Mouse (Mus musculus) T-helper 17 cell (primary cell): ENCODE data around the gene Blvrb.
"Not testable (repeated sequence)": the region's sequence is repeated elsewhere in the genome, so short reads cannot be mapped to it uniquely, and the experiment has no call there.

Source experiments
- in situ Hi-C, 2 experiments: fragments of 300-600 bp; cut with MboI, MseI; formaldehyde crosslinking; loops; 1 replicate in 1 of 2; 2 replicates in 1 of 2; pipeline ENCODE4 v1.15.1; 2025; ENCODE audit warnings: high pct_unique_total_duplicates in 2 of 2

Blvrb gene

GRCm38 (mm10) chr7:27480506-27480905 is 32.7 kb downstream of the Blvrb start:
- in situ Hi-C loops, result no loop called here

GRCm38 (mm10) chr7:27480927-27481626 is 33.3 kb downstream of the Blvrb start:
- in situ Hi-C loops, result no loop called here

- in situ Hi-C loops, result no loop called here
These were observed 33.8 kb downstream of the Blvrb start for GRCm38 (mm10) chr7:27481627-27481969.

- in situ Hi-C loops, result no loop called here
These were observed 36.1 kb downstream of the Blvrb start for GRCm38 (mm10) chr7:27483860-27484259.

GRCm38 (mm10) chr7:27486102-27486769 is 38.5 kb downstream of the Blvrb start:
- in situ Hi-C loops, result loop anchor here in 1 of 2 experiments (5.0 kb wide), 1 partner anchor 39 kb away; the partner anchor contains the start of genes Blvrb and Sptbn4

- in situ Hi-C loops, result loop anchor here in 1 of 2 experiments (5.0 kb wide), 1 partner anchor 40 kb away; the partner anchor contains the start of genes Blvrb and Sptbn4
These were observed 39.3 kb downstream of the Blvrb start, which contains the start of gene Sertad1 for GRCm38 (mm10) chr7:27486770-27487697. TSS of gene Sertad1 (plus strand) at chr7:27486910.

- in situ Hi-C loops, result loop anchor here in 1 of 2 experiments (5.0 kb wide), 1 partner anchor 41 kb away; the partner anchor contains the start of genes Blvrb and Sptbn4
These were observed 40.0 kb downstream of the Blvrb start for GRCm38 (mm10) chr7:27487740-27488268.

GRCm38 (mm10) chr7:27489270-27489869 is 41.6 kb downstream of the Blvrb start:
- in situ Hi-C loops, result loop anchor here in 1 of 2 experiments (5.0 kb wide), 1 partner anchor 42 kb away; the partner anchor contains the start of genes Blvrb and Sptbn4

- in situ Hi-C loops, result no loop called here
These were observed 42.4 kb downstream of the Blvrb start for GRCm38 (mm10) chr7:27490227-27490542.

GRCm38 (mm10) chr7:27490543-27491329 is 43.0 kb downstream of the Blvrb start:
- in situ Hi-C loops, result no loop called here

GRCm38 (mm10) chr7:27491856-27492255 is 44.1 kb downstream of the Blvrb start:
- in situ Hi-C loops, result no loop called here

GRCm38 (mm10) chr7:27493022-27493421 is 45.2 kb downstream of the Blvrb start:
- in situ Hi-C loops, result no loop called here

- in situ Hi-C loops, result no loop called here
These were observed 45.7 kb downstream of the Blvrb start for GRCm38 (mm10) chr7:27493450-27493849.

- in situ Hi-C loops, result not testable (repeated sequence)
These were observed 47.0 kb downstream of the Blvrb start for GRCm38 (mm10) chr7:27494659-27495367.

GRCm38 (mm10) chr7:27499036-27499435 is 51.3 kb downstream of the Blvrb start, which contains the start of gene Prx:
TSS of gene Prx (plus strand) at chr7:27499324.
- in situ Hi-C loops, result no loop called here

GRCm38 (mm10) chr7:27501620-27502019 is 53.8 kb downstream of the Blvrb start:
- in situ Hi-C loops, result no loop called here

GRCm38 (mm10) chr7:27506765-27507370 is 59.1 kb downstream of the Blvrb start:
- in situ Hi-C loops, result no loop called here

GRCm38 (mm10) chr7:27507711-27508647 is 60.2 kb downstream of the Blvrb start:
- in situ Hi-C loops, result no loop called here
